Mouse (Mus musculus) liver, embryonic 15.5 days (tissue): ENCODE measurements around the gene Rilpl1. TPM values are rescaled to one million over a fixed set of nuclear protein-coding genes. Genes with fewer than 3 reads are reported as not detected.
"Not testable (repeated sequence)": the region's sequence is repeated elsewhere in the genome, so short reads cannot be mapped to it uniquely, and the experiment has no call there.

Experiments
- ATAC-seq: fragments of 200-750 bp; cut with Nextera tagmentation; 2 replicates; pipeline ENCODE4 v1.8.0; 2017; ENCODE audit warnings: moderate number of reproducible peaks, mild to moderate bottlenecking, moderate library complexity; ENCODE audit not compliant: insufficient read depth
- H3K27ac ChIP-seq: fragments of 300-500 bp; sonication (generic); replicated peaks from 2 replicates; pipeline ENCODE4 v1.5.1; 2015; ENCODE audit warnings: mild to moderate bottlenecking, inconsistent platforms
- H3K27me3 ChIP-seq: fragments of 300-500 bp; sonication (generic); 2 replicates; pipeline ENCODE4 v1.6.1; 2015; ENCODE audit warnings: mild to moderate bottlenecking, inconsistent platforms
- H3K36me3 ChIP-seq: fragments of 300-500 bp; sonication (generic); replicated peaks from 2 replicates; pipeline ENCODE4 v1.6.1; 2015; ENCODE audit warnings: moderate library complexity, mild to moderate bottlenecking, inconsistent platforms
- H3K4me1 ChIP-seq: fragments of 300-500 bp; sonication (generic); replicated peaks from 2 replicates; pipeline ENCODE4 v1.6.1; 2015; ENCODE audit warnings: inconsistent platforms
- H3K4me2 ChIP-seq: fragments of 300-500 bp; sonication (generic); 2 replicates; pipeline ENCODE4 v1.6.1; 2015; ENCODE audit warnings: moderate library complexity, mild to moderate bottlenecking, inconsistent platforms
- H3K4me3 ChIP-seq: fragments of 300-500 bp; sonication (generic); replicated peaks from 2 replicates; pipeline ENCODE4 v1.5.1; 2015; ENCODE audit warnings: mild to moderate bottlenecking, inconsistent platforms
- H3K9ac ChIP-seq: fragments of 300-500 bp; sonication (generic); 2 replicates; pipeline ENCODE4 v1.6.1; 2015; ENCODE audit warnings: moderate library complexity, mild to moderate bottlenecking, inconsistent platforms
- H3K9me3 ChIP-seq: fragments of 300-500 bp; sonication (generic); replicated peaks from 2 replicates; pipeline ENCODE4 v1.6.1; 2016; ENCODE audit warnings: inconsistent platforms
- WGBS: fragments of 180-500 bp; shearing (Covaris S2); methylation state at CpG from one replicate; pipeline ENCODE4 v1.1.7; 2015; ENCODE audit warnings: mixed read lengths; ENCODE audit not compliant: insufficient replicate concordance; 5-methylcytosine and 5-hydroxymethylcytosine counted together
- polyA plus RNA-seq: library from polyadenylated mRNA; unstranded; fragments of >200 nt; fragmentation: Nextera tagmentation; extraction: Ambion mirVana; gene quantifications from 2 replicates; pipeline ENCODE4 v1.2.1, GENCODE M21; 2015

Gene Rilpl1
- polyA plus RNA-seq, 1 experiment from 2014 or later: 1.9 TPM

GRCm38 (mm10) chr5:124468365-124468764, 62.8 kb downstream of the Rilpl1 start:
- no peak for ATAC-seq
- H3K4me1 ChIP-seq: 0 out of 2 replicates have a peak, but pooled peaks cover 5% of the 10 kb centered on the region
- H3K27ac ChIP-seq: no peak overlapping the region
- WGBS: 78% methylated on average over 7 of the region's 7 CpGs
- no peak overlapping the region for H3K4me2 ChIP-seq
- H3K9me3 ChIP-seq: no peaks in the 10 kb centered on the region
- H3K9ac ChIP-seq: no peak overlapping the region
- H3K4me3 ChIP-seq: no peak overlapping the region
- H3K36me3 ChIP-seq: peaks cover 29% of the 10 kb centered on the region
- H3K27me3 ChIP-seq: no peaks in the 10 kb centered on the region

DNA sequence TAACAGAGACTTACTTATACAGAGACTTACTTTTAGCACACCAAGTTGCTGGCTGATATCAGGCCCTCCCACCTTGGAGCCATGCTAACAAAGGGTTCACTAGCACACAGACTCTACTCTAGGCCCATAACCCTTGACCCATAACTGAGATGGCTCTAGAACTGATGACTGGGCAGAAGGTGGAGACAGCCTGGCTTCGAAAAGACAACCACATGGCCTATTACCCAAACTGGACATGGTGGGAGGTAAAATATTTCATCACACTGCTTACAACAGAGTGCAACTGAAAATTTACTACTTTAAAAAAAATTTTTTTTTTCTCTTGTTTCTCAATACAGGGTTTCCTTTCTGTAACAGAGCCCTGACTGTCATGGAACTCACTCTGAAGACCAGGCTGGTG, 63.4 kb downstream of the Rilpl1 start:
- Histone ChIP-seq H3K27ac (0 out of 2 replicates have a peak overlapping the region, but pooled peaks have one; percentile 6), H3K9ac (no peak overlapping the region), H3K4me1 (0 out of 2 replicates have a peak, but pooled peaks cover 2% of the 10 kb centered on the region), H3K36me3 (peaks cover 35% of the 10 kb centered on the region), H3K27me3 (no peaks in the 10 kb centered on the region), H3K4me2 (no peak overlapping the region), H3K9me3 (no peaks in the 10 kb centered on the region), H3K4me3 (no peak overlapping the region)
- 73% methylated on average over 1 of the region's 1 CpGs for whole genome bisulfite sequencing
- no peak for ATAC-seq

- Histone ChIP-seq H3K27me3 (no peaks in the 10 kb centered on the region), H3K4me2 (no peak overlapping the region), H3K27ac (no peak overlapping the region), H3K9ac (no peak overlapping the region), H3K4me3 (no peak overlapping the region), H3K4me1 (no peaks in the 10 kb centered on the region), H3K9me3 (no peaks in the 10 kb centered on the region), H3K36me3 (peaks cover 63% of the 10 kb centered on the region)
- no peak for ATAC-seq
Measured at GRCm38 (mm10) chr5:124464905-124465304, 66.3 kb downstream of the Rilpl1 start.

- no peak overlapping the region for H3K27ac ChIP-seq
- 81% methylated on average over 5 of the region's 5 CpGs for WGBS
- no peak overlapping the region for H3K9ac ChIP-seq
- no peaks in the 10 kb centered on the region for H3K27me3 ChIP-seq
- no peak for ATAC-seq
- H3K36me3 ChIP-seq: peaks cover 64% of the 10 kb centered on the region
- H3K9me3 ChIP-seq: no peaks in the 10 kb centered on the region
- no peaks in the 10 kb centered on the region for H3K4me1 ChIP-seq
- no peak overlapping the region for H3K4me3 ChIP-seq
- H3K4me2 ChIP-seq: no peak overlapping the region
Measured at GRCm38 (mm10) chr5:124463462-124463861, 67.7 kb downstream of the Rilpl1 start.

GRCm38 (mm10) chr5:124462297-124463025, 68.7 kb downstream of the Rilpl1 start:
- Histone ChIP-seq H3K27me3 (no peaks in the 10 kb centered on the region), H3K27ac (no peak overlapping the region), H3K4me3 (no peak overlapping the region), H3K9me3 (no peaks in the 10 kb centered on the region), H3K36me3 (peaks cover 71% of the 10 kb centered on the region), H3K4me2 (no peak overlapping the region), H3K4me1 (no peaks in the 10 kb centered on the region), H3K9ac (no peak overlapping the region)
- no peak for ATAC-seq
- WGBS: 88% methylated on average over 8 of the region's 8 CpGs

- 89% methylated on average over 14 of the region's 14 CpGs for WGBS
Measured at GRCm38 (mm10) chr5:124460922-124461321, 70.3 kb downstream of the Rilpl1 start.

DNA sequence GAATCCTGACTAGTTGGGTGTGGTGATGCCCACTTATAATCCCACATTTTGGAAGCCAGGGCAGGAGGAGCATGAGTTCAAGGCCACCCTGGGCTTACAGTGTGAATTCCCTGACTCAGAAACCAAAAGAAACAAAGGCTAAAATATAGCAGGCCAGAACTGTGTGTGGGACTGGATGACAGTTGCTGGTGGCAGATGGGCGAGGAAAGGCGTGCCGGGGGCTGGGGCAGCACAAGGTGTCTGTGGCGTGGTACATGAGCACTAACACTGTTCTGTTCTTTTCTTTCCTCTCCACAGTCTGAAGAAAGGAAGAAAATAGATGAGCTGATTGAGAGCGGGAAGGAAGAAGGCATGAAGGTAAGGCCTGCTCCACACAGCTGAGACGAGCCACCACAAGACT, 74.4 kb downstream of the Rilpl1 start:
- peaks cover 99% of the 10 kb centered on the region for H3K36me3 ChIP-seq
- no peaks in the 10 kb centered on the region for H3K27me3 ChIP-seq
- no peak overlapping the region for H3K4me3 ChIP-seq
- no peak overlapping the region for H3K27ac ChIP-seq
- H3K4me1 ChIP-seq: peaks cover 11% of the 10 kb centered on the region
- H3K9ac ChIP-seq: no peak overlapping the region
- no peak overlapping the region for H3K4me2 ChIP-seq
- ATAC-seq: no peak
- WGBS: 89% methylated on average over 6 of the region's 6 CpGs
- H3K9me3 ChIP-seq: no peaks in the 10 kb centered on the region

More at GRCm38 (mm10) chr5:124460922-124461321, 70.3 kb downstream of the Rilpl1 start:
- not testable (repeated sequence) for H3K4me3 ChIP-seq, H3K27ac ChIP-seq, H3K9ac ChIP-seq, H3K27me3 ChIP-seq, H3K4me1 ChIP-seq, H3K4me2 ChIP-seq, H3K9me3 ChIP-seq, ATAC-seq
- peaks cover 80% of the 10 kb centered on the region for H3K36me3 ChIP-seq

DNA sequence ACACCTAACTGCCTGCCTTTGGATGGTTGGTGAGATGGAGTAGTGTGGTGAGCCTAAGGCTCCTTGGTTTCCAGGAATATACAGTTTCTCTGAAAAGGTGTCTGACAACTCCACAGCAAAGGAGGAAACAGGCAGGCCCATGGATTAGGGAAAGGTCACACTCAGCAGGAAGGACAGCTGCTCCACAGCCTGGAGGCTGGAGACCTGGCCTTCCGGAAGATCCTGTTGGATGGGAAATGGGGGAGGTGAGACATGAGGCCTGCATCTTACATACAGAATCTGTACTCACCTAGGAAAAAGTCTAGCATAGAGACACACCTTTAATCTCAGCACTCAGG, 77.1 kb downstream of the Rilpl1 start:
- Histone ChIP-seq H3K4me3 (no peak overlapping the region), H3K36me3 (peaks cover 100% of the 10 kb centered on the region), H3K9me3 (no peaks in the 10 kb centered on the region), H3K27me3 (no peaks in the 10 kb centered on the region), H3K9ac (no peak overlapping the region), H3K4me1 (peaks cover 38% of the 10 kb centered on the region), H3K4me2 (no peak overlapping the region), H3K27ac (no peak overlapping the region)
- ATAC-seq: no peak
- 83% methylated on average over 1 of the region's 1 CpGs for WGBS

- H3K4me1 ChIP-seq: peaks cover 43% of the 10 kb centered on the region
- no peak overlapping the region for H3K4me3 ChIP-seq
- H3K9ac ChIP-seq: no peak overlapping the region
- H3K4me2 ChIP-seq: no peak overlapping the region
- peaks cover 100% of the 10 kb centered on the region for H3K36me3 ChIP-seq
- WGBS: 89% methylated on average over 13 of the region's 13 CpGs
- no peaks in the 10 kb centered on the region for H3K27me3 ChIP-seq
- no peaks in the 10 kb centered on the region for H3K9me3 ChIP-seq
- no peak for ATAC-seq
- no peak overlapping the region for H3K27ac ChIP-seq
Measured at GRCm38 (mm10) chr5:124453339-124454081, 77.7 kb downstream of the Rilpl1 start.

DNA sequence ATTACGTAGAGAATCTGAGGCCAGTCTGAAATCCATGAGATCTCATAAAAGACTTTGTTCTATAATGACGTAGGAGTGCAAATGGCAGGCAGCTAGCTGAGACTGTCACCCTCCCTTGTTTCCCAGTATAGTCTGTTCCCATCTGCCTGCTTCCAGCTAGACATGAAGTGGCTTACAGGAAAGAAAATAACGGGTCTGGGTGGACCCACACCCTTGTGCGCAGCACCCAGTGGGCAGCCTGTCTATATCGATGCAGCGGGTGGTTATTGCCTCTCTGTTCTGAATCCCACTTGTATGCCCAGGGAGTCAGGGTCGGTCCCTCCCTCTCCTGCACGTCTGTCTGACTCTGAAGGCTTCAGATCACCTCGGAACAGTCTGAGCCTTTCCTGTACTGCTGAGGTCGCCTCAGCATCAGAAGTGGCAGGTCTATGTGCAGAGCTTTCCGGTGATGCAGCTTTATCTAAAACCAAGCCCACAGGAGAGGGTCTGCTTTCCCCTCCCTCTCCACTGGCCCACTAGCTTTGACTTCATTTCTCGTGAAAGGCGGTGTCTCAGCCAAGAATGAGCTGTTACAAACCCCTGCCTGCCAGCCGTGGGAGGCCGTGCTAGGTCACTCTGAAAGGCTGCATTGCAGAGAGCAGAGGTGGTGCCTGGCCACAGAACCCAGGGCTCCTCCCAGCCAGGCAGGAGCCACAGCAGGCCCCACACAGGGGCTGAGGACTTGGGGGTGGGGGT, 78.5 kb downstream of the Rilpl1 start:
- 78% methylated on average over 15 of the region's 15 CpGs for WGBS
- Histone ChIP-seq H3K9me3 (no peaks in the 10 kb centered on the region), H3K9ac (no peak overlapping the region), H3K27ac (no peak overlapping the region), H3K36me3 (peaks cover 100% of the 10 kb centered on the region), H3K4me1 (peaks cover 52% of the 10 kb centered on the region), H3K4me2 (no peak overlapping the region), H3K27me3 (no peaks in the 10 kb centered on the region), H3K4me3 (no peak overlapping the region)
- ATAC-seq: no peak
